Mouse (Mus musculus): Measurements from ENCODE around the gene Ccdc70.

GRCm38 (mm10) chr8:22019498-22019897, 49.9 kb downstream of the Ccdc70 start:
- TF ChIP-seq CTCF (IDR thresholded peaks at IDR 0.05; ENCODE audit: low read depth, low read length), result no peak
- TF ChIP-seq POLR2A (IDR thresholded peaks at IDR 0.05; ENCODE audit: borderline replicate concordance, low read depth, low read length), result no peak
